Mouse (Mus musculus) heart, embryonic 14.5 days (tissue): ENCODE results near the gene Ehd4. TPM values are rescaled to one million over a fixed set of nuclear protein-coding genes. Genes with fewer than 3 reads are reported as not detected.
A peak's percentile ranks its signal among the peaks of the same experiment; 100 is the strongest.

Experiments used
- ATAC-seq: fragments of 200-750 bp; cut with Nextera tagmentation; 2 replicates; pipeline ENCODE4 v1.8.0; 2017; ENCODE audit warnings: low read depth, moderate TSS enrichment; ENCODE audit not compliant: insufficient number of reproducible peaks, insufficient read depth, low FRiP score
- H3K27ac ChIP-seq, 2 experiments: fragments of 200-500 bp in 1 of 2; fragments of 300-500 bp in 1 of 2; sonication (generic) in 1 of 2; replicated peaks in 1 of 2; 2 replicates each; pipeline ENCODE4 v1.5.1; 2012 to 2014; ENCODE audit warnings: low read depth in 2 of 2, low read length in 2 of 2, control low read depth in 1 of 2, mild to moderate bottlenecking in 1 of 2, mixed read lengths in 1 of 2; ENCODE audit not compliant: control insufficient read depth in 1 of 2, insufficient read depth in 1 of 2
- H3K27me3 ChIP-seq: fragments of 300-500 bp; sonication (generic); 2 replicates; pipeline ENCODE4 v1.6.1; 2014; ENCODE audit warnings: mild to moderate bottlenecking, low read length, control low read depth; ENCODE audit not compliant: control insufficient read depth, insufficient read depth
- H3K36me3 ChIP-seq: fragments of 300-500 bp; sonication (generic); 2 replicates; pipeline ENCODE4 v1.6.1; 2014; ENCODE audit warnings: mild to moderate bottlenecking, control low read depth, low read length, mixed read lengths; ENCODE audit not compliant: control insufficient read depth, insufficient read depth
- H3K4me1 ChIP-seq, 2 experiments: fragments of 200-500 bp in 1 of 2; fragments of 300-500 bp in 1 of 2; sonication (generic) in 1 of 2; 2 replicates each; pipeline ENCODE4 v1.6.1; 2012 to 2014; ENCODE audit warnings: low read length in 2 of 2, control low read depth in 1 of 2, mixed read lengths in 1 of 2; ENCODE audit not compliant: control insufficient read depth in 2 of 2, insufficient read depth in 2 of 2
- H3K4me2 ChIP-seq: fragments of 300-500 bp; sonication (generic); 2 replicates; pipeline ENCODE4 v1.6.1; 2014; ENCODE audit warnings: mild to moderate bottlenecking, low read length
- H3K4me3 ChIP-seq, 2 experiments: fragments of 200-500 bp in 1 of 2; fragments of 300-500 bp in 1 of 2; sonication (generic) in 1 of 2; 2 replicates each; pipeline ENCODE4 v1.5.1; 2012 to 2014; ENCODE audit warnings: low read length in 2 of 2, mild to moderate bottlenecking in 2 of 2, control low read depth in 1 of 2, low read depth in 1 of 2, moderate library complexity in 1 of 2; ENCODE audit not compliant: control insufficient read depth in 1 of 2, insufficient read depth in 1 of 2
- H3K9ac ChIP-seq: fragments of 300-500 bp; sonication (generic); 2 replicates; pipeline ENCODE4 v1.6.1; 2014; ENCODE audit warnings: mild to moderate bottlenecking, low read length
- H3K9me3 ChIP-seq: fragments of 300-500 bp; sonication (generic); 2 replicates; pipeline ENCODE4 v1.6.1; 2016; ENCODE audit warnings: low read length, control low read depth; ENCODE audit not compliant: control insufficient read depth
- WGBS: fragments of 180-500 bp; shearing (Covaris S2); extraction: QIAGEN DNeasy Blood & Tissue Kit; methylation state at CpG from one replicate; pipeline ENCODE4 v1.1.7; 2014; 5-methylcytosine and 5-hydroxymethylcytosine counted together
- polyA plus RNA-seq: library from polyadenylated mRNA; unstranded; fragments of >200 nt; fragmentation: Nextera tagmentation; extraction: Ambion mirVana; gene quantifications from 2 replicates; pipeline ENCODE4 v1.2.1, GENCODE M21; 2014

Ehd4 gene
- polyA plus RNA-seq, 1 experiment from 2014 or later = 152 TPM

GRCm38 (mm10) chr2:120102881-120103280, 51.5 kb downstream of the Ehd4 start:
- Histone ChIP-seq H3K9ac (no peak overlapping the region; the same call in 1 of the 2 replicates), H3K27ac (peak overlapping the region; percentile 59 to 61), H3K36me3 (peaks cover 32% of the 10 kb centered on the region), H3K4me3 (no peak overlapping the region), H3K27me3 (no peaks in the 10 kb centered on the region), H3K9me3 (no peaks in the 10 kb centered on the region), H3K4me2 (no peak overlapping the region), H3K4me1 (peaks cover 33 to 73% of the 10 kb centered on the region in 2 experiments)
- WGBS = 9% methylated on average over 6 of the region's 6 CpGs
- ATAC-seq = no peak

DNA sequence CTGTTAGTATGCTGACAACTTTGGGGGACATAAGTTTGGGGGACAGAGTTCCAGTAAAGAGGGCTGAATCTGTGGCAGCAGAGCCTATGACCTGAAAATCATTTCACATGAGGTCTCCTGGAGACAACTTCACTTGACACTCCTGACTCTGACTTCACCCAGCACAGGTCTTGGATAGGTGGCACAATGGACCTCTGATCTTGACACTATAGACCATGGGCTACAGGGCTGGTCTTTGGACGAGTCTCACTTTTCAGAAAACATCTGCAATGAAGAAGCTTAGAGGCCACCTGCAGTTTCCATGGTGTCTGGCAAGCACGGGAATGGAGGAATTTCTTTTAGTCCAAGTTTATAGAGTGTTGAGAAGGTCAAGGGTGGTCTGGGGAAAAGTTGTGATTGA, 52.0 kb downstream of the Ehd4 start:
- Histone ChIP-seq H3K4me3 (no peak overlapping the region), H3K27me3 (no peaks in the 10 kb centered on the region), H3K4me2 (no peak overlapping the region), H3K36me3 (peaks cover 28% of the 10 kb centered on the region), H3K9me3 (no peaks in the 10 kb centered on the region), H3K4me1 (peaks cover 34 to 70% of the 10 kb centered on the region in 2 experiments), H3K27ac (peak overlapping the region; percentile 58 to 59), H3K9ac (peak overlapping the region; percentile 5; the same call in 1 of the 2 replicates)
- no peak for ATAC-seq
- WGBS = 17% methylated on average over 2 of the region's 2 CpGs

GRCm38 (mm10) chr2:120101961-120102360, 52.4 kb downstream of the Ehd4 start:
- Histone ChIP-seq H3K4me2 (no peak overlapping the region), H3K27ac (peak overlapping the region; percentile 58 to 59; a peak in 3 of 4 replicates), H3K9me3 (no peaks in the 10 kb centered on the region), H3K9ac (no peak overlapping the region), H3K4me1 (peaks cover 39 to 69% of the 10 kb centered on the region in 2 experiments), H3K27me3 (no peaks in the 10 kb centered on the region), H3K36me3 (peaks cover 26% of the 10 kb centered on the region), H3K4me3 (no peak overlapping the region)
- ATAC-seq = no peak
- 85% methylated on average over 11 of the region's 11 CpGs for WGBS

GRCm38 (mm10) chr2:120099886-120100285, 54.5 kb downstream of the Ehd4 start:
- H3K4me3 ChIP-seq = no peak overlapping the region
- H3K9ac ChIP-seq = peak overlapping the region; percentile 35; the same call in 1 of the 2 replicates
- peak overlapping the region; percentile 95 to 99 for H3K27ac ChIP-seq
- H3K27me3 ChIP-seq = no peaks in the 10 kb centered on the region
- 64% methylated on average over 3 of the region's 3 CpGs for WGBS
- no peak for ATAC-seq
- no peaks in the 10 kb centered on the region for H3K9me3 ChIP-seq
- peaks cover 42 to 58% of the 10 kb centered on the region in 2 experiments for H3K4me1 ChIP-seq
- no peak overlapping the region for H3K4me2 ChIP-seq
- peaks cover 41% of the 10 kb centered on the region for H3K36me3 ChIP-seq

- 50% methylated on average over 4 of the region's 4 CpGs for WGBS
- Histone ChIP-seq H3K27ac (peak overlapping the region; percentile 95 to 99), H3K36me3 (peaks cover 42% of the 10 kb centered on the region), H3K27me3 (no peaks in the 10 kb centered on the region), H3K4me1 (peaks cover 42 to 56% of the 10 kb centered on the region in 2 experiments), H3K9ac (peak overlapping the region; percentile 35), H3K4me3 (no peak overlapping the region), H3K4me2 (peak overlapping the region; percentile 42), H3K9me3 (no peaks in the 10 kb centered on the region)
- no peak for ATAC-seq
These were observed 55.1 kb downstream of the Ehd4 start for GRCm38 (mm10) chr2:120099263-120099662.

GRCm38 (mm10) chr2:120098781-120099202, 55.6 kb downstream of the Ehd4 start:
- H3K27ac ChIP-seq = peak overlapping the region; percentile 95 to 99
- ATAC-seq = peak; percentile 80
- H3K9ac ChIP-seq = peak overlapping the region; percentile 35
- no peaks in the 10 kb centered on the region for H3K27me3 ChIP-seq
- peaks cover 45 to 57% of the 10 kb centered on the region in 2 experiments for H3K4me1 ChIP-seq
- H3K4me3 ChIP-seq = no peak overlapping the region
- WGBS = 8% methylated on average over 8 of the region's 8 CpGs
- peaks cover 42% of the 10 kb centered on the region for H3K36me3 ChIP-seq
- H3K4me2 ChIP-seq = peak overlapping the region; percentile 42
- H3K9me3 ChIP-seq = no peaks in the 10 kb centered on the region

GRCm38 (mm10) chr2:120097868-120098267, 56.5 kb downstream of the Ehd4 start:
- Histone ChIP-seq H3K9ac (peak overlapping the region; percentile 44; the same call in 1 of the 2 replicates), H3K36me3 (peaks cover 47% of the 10 kb centered on the region), H3K4me2 (no peak overlapping the region), H3K27ac (peak overlapping the region; percentile 95 to 99), H3K4me1 (peaks cover 48 to 58% of the 10 kb centered on the region in 2 experiments), H3K4me3 (no peak overlapping the region), H3K9me3 (no peaks in the 10 kb centered on the region), H3K27me3 (no peaks in the 10 kb centered on the region)
- 21% methylated on average over 8 of the region's 8 CpGs for WGBS
- ATAC-seq = peak; percentile 45; the same call in 1 of the 2 replicates

DNA sequence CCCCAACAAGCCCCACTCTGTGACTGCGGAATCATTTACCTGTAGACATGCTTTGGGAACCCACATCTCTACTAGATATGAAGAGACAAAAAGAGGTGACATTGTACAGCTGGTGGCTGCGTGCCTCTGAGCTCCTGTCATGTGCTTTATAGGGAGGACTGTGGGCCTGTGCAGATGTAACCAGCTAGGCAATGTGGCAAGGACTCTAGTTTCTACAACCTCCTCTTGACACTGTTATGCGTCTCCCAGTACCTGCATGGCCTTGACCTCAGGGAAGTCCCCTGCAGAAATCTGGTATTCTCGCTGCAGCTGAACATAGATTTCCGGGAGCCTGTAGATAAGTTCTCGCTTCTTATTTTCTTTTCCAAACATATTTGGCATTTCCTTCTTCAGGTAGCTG, 57.7 kb downstream of the Ehd4 start:
- H3K27ac ChIP-seq = peak overlapping the region; percentile 36 to 95
- H3K9ac ChIP-seq = peak overlapping the region; percentile 6; the same call in 1 of the 2 replicates
- no peaks in the 10 kb centered on the region for H3K9me3 ChIP-seq
- no peak overlapping the region for H3K4me2 ChIP-seq
- 54% methylated on average over 6 of the region's 6 CpGs for WGBS
- no peak for ATAC-seq
- no peak overlapping the region for H3K4me3 ChIP-seq
- H3K36me3 ChIP-seq = peaks cover 51% of the 10 kb centered on the region
- H3K4me1 ChIP-seq = peaks cover 38 to 46% of the 10 kb centered on the region in 2 experiments
- H3K27me3 ChIP-seq = no peaks in the 10 kb centered on the region
